Mouse (Mus musculus) left cerebral cortex, postnatal 4 days (tissue): ENCODE measurements around the gene Ccdc187. TPM values are rescaled to one million over a fixed set of nuclear protein-coding genes. Genes with fewer than 3 reads are reported as not detected.

ENCODE experiments used
- DNase-seq: peaks from one replicate; pipeline ENCODE4 v3.0.0-alpha.2; 2022
- intact Hi-C: fragments of 180-260 bp; cut with DNase I; formaldehyde crosslinking; loops from one replicate; pipeline ENCODE4 v1.15.1; 2025
- total RNA-seq, 2 experiments: library from RNA; stranded (reverse); gene quantifications; 2 replicates each; pipeline ENCODE4 v1.2.3; 2021

Gene Ccdc187
- total RNA-seq, 2 experiments from 2014 or later = 1.9 TPM

DNA sequence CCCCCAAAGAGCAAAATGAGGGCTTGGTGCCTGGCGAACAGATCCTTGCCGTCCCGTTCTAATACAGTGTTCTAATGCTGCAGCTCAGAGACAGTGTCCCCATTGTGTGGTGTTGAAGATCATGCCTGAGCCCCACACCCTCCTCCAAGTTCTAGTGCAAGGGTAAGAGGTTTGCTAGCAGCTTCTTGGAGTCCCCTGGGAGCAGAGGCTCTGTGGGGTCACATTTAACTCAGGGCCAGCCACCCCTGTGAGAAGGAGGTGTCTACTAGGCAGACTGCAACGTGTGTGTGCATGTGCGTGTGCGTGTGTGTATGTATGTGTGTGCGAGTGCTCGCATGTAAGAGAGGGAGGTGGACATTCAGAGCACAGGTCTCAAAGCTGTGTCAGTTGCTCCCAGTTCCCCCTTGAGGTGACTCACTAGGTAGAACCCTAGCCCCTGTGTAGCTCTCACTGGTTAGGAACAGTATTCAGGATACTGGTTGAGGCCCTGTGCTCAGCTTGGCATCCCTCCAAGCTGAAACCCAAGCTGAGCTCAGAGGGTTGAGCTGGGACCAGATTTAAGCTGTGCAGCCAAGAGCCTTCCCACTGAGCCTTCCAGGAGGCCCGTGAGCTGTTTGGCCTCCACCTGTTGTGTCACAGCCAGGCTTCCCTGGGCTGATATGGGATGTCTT lies 22.4 kb upstream of the Ccdc187 start:
- no peak for DNase-seq
- intact Hi-C loops = no loop called here

DNA sequence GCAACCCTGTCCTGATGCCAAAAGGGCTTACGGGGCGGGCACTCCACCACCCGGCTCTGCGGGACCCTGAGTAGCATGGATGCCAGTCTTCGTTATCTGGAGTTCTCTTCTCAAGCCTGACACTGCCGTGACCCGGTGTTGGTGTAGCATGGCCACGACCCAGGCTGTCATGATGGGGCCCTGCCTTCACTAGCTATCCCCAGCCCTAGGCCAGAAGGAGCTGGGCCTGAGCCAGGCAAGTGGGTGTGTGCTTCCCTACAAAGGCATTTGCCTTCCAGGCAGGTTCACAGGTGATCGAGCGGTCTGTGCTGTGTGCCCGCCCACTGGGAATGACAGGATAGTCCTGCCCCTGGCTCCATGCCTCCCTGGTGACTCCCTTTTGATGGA lies 21.6 kb upstream of the Ccdc187 start:
- intact Hi-C loops = no loop called here
- DNase-seq = peak; percentile 66

DNA sequence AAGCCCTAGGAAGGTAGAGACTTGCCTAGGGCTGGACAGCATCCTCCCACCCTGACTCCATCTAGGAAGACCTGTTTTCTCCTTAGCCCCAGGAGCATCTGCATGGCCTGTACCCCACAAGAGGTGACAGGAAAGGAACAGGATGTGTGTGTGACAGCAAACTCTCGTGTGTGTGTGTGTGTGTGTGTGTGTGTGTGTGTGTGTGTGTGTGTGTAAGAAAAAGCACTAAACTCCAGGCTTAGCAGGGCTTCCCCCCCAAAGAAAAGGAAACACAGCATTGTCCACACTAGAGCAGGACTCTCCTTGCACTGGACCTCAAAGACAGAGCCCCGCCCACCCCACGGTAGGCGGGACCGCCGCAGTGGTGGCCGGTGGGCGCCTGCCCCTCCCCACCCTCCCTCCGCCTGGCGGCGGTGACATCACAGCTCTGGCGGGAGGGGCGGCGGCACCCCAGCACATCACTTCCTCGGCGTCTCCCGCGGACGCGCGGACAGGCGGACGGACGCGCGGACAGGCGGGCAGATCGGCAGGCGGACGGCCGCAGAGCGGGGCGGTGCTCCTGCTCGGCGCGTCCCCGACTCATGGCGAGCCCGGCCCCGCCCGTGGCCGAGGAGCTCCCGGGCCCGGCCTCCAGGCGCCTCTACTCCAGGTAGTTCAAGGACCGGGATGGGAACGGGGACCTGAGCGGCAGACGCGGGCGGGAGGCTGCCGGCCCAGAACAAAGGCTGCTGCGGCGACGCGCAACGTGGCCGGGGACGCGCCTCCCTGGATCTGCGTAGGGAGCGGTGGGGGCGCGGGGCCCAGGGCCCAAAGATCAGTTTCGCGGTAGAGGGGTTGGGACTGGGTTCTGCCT lies 20.9 kb upstream of the Ccdc187 start, which contains the start of gene Gpsm1:
TSS of gene Gpsm1 (plus strand) at position 444 of the 853 bp plus-strand sequence.
- peak; percentile 93 for DNase-seq
- intact Hi-C loops = no loop called here

DNA sequence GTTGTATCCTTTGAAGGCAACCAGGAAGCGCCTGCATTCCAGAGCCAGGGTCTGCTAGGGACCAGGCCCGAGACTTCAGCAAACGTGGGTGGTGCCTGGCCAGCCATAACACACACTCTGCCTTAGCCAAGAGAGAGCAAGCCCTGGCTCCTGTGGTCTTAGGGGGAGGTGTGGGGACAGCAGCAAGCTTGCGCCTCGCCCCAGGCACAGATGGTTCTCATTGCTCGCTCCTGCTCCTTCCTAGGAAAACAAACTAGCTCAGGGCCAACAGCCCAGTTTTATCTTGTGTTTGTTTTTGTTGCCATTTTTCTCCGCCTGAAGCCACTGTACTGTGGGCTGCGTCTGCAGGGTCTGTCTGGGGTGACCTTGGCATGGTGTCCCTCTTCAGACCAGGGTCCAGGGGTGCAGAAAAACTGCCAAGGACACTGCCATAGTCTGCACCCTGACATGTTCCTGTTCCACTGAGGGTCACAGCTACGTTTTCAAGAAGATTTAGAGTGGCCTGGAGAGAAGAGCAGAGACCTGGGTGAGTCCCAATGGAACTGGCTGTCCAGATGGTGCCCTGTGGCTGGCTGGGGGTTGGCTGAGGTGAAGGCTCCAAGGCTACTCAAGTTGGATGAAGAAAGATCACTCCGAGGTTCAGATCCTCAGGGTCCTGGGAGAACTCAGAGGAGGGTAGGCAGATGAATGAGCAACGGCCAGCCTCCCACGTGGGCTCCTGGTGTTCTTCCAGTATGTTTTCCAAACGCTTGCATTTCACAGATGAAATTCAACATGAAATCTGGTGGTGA lies 20.1 kb upstream of the Ccdc187 start:
- intact Hi-C loops = no loop called here
- peak; percentile 85 for DNase-seq

DNA sequence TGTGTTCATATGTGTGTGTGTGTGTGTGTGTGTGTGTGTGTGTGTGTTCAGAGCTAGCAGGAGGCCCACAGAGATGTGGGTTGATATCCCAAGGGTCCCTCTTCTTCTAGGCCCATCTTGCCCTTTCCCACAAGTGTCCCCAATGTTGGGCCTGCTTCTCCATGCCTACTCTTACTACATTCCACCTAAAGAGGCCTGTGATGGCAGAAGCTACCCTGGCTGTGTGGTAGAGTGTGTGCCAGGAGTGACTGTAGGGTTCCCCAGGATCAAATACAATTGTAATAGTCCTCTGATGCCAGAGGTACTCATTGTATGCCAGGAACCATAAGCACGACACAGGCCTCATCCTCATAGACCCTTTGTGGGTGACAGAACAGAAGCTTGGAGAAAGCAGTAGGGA lies 19.0 kb upstream of the Ccdc187 start:
- intact Hi-C loops = no loop called here

DNA sequence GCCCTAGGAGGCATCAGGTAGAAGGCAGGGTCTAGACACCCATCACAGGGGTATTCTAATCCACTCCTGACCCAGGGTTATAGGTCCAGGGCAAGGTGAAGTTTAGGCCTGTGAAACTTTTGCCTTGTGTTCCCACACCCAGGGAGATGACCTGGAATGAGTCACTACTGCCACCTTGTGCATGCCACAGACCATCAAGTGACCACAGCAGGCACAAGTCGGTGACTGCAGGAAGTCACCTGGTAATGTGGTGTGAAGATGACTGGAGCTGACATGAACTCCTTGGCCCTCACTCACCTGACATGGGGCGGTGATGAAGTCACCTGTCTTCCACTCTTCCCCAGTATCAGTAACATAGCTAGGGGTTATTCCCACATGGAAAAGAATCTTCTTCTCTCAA lies 18.5 kb upstream of the Ccdc187 start:
- intact Hi-C loops = no loop called here
- DNase-seq = no peak

More for the DNA sequence above, 19.0 kb upstream of the Ccdc187 start:
- no peak for DNase-seq

DNA sequence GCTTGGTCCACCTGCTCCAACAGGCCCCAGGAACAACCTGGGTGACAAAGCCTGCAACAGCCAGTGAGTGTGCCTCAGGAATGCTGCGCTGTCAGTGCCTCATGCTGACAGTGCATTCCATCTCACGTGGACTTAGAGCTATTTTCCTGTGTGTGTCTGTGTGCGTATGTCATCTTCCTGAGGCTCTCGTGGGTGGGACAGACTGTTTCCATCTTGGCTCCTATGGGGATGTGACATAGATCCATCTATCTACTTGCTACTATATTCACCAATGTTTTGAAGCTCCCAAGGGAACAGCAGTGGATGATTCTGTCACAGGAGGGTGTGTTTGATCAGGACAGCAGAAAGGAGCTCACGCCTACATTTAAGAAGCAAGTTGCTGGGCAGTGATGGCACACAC lies 17.6 kb upstream of the Ccdc187 start:
- no peak for DNase-seq
- intact Hi-C loops = no loop called here

DNA sequence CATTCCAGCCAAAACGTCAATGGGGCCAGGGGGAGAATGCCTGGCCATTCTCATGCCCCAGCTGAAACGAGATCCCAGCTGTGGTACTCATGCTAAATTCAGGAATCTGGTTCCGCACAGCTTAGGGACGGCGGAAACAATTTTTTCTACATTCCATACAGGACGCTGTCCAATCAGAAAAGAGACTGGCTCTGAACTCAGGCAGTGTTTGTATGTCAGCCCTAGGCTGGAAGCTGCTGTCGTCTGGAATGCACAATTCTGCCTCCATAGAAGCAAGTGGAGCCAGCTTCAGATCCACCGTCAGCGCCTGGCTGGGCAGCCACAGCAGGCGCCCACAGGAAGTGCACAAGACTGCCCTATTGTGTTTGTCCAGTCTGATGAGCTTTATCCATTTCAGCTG lies 15.4 kb upstream of the Ccdc187 start:
- no peak for DNase-seq
- intact Hi-C loops = no loop called here

DNA sequence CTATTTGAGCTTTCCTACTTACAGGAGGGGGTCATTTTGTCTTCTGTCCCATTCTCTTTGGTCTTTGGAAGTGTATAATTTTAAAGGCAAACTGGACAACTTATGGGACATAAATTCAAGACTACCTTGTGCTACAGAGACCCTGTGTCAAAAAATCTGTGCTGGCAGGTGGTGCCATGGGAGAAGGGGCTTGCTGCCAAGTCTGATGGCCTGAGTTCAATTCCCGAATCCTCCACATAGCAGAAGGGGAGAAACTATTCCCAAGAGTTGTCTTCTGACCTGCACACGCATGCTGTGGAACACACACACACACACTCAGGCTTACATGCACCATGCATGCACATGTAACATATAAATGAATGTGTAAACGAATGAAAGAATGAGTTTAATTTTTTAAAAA lies 12.3 kb upstream of the Ccdc187 start:
- DNase-seq = no peak
- intact Hi-C loops = no loop called here

DNA sequence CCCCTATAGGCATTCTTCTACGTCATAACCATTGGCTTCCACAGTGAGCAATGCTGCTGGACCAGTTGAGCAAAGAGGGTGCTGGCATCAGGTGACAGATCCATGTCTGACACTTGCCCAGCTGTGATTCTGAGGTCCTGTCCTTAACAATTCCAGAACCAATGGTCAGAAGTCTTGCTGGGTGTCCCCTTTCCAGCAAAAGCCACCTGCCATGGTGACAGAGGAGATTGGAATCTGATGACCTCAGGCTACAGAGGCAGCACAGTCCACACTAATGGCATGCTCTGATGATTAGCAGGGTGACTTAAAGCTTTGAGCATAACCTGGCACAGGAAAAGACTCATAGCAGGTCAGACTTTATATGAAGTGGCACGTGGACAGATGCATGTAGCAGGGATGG lies 11.2 kb upstream of the Ccdc187 start:
- intact Hi-C loops = no loop called here
- DNase-seq = no peak

DNA sequence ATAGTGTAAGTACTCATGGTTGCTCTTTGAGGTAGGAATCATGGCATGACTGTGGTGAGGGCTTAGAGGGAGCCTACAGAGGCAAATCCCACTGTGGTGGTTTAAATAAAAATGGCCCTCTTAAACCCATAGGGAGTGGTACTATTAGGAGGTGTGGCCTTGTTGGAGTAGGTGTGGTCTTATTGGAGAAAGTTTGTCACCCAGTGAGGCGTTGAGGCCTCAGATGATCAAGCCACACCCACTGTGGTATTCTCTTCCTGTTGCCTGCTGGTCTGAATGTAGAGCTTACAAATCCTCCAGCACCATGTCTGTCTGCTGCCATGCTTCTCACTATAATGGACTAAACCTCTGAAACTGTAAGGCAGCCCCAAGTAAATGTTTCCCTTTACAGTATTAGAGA lies 10.4 kb upstream of the Ccdc187 start:
- intact Hi-C loops = no loop called here
- no peak for DNase-seq

DNA sequence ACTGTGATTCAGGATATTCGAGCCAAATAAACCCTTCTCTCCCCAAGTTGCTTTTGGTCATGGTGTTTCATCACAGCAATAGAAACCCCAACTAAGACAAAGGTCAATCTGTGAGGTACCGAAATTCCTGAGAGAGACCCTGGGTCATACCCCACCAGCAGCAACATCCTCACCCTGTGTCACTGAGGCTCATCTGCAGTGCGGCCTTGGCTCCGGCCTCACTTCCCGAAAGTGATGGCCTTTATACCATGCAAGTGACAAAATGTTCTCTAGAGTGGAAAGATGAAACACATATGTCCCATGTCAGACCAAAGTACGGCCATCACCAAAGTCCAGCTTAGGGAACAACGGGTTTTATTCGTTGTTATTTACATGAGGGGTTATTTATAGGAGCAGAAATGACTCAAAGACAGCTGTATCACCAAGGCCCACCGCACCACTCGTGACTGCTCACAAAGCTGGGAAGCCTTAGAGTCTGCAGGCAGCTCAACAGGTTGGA lies 7.7 kb upstream of the Ccdc187 start:
- DNase-seq = no peak
- intact Hi-C loops = no loop called here

DNA sequence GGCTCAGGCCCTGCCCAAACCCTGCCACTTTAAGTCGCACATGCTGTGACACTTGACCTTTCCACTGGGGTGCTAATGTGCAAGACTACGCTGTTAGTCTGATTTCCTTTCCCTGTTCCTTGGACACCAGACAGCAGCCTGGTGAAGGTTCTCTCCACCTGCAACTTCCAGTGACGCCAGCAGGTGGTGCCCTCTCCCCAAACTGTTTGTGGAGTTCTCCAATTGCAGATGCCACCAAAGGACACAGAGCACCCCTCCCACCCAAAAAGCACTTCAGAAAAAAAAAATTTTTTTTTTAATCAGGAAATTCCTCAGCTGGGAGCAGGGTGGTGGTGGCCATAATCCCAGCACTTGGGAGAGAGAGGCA lies 6.4 kb upstream of the Ccdc187 start:
- intact Hi-C loops = no loop called here
- peak; percentile 92 for DNase-seq

DNA sequence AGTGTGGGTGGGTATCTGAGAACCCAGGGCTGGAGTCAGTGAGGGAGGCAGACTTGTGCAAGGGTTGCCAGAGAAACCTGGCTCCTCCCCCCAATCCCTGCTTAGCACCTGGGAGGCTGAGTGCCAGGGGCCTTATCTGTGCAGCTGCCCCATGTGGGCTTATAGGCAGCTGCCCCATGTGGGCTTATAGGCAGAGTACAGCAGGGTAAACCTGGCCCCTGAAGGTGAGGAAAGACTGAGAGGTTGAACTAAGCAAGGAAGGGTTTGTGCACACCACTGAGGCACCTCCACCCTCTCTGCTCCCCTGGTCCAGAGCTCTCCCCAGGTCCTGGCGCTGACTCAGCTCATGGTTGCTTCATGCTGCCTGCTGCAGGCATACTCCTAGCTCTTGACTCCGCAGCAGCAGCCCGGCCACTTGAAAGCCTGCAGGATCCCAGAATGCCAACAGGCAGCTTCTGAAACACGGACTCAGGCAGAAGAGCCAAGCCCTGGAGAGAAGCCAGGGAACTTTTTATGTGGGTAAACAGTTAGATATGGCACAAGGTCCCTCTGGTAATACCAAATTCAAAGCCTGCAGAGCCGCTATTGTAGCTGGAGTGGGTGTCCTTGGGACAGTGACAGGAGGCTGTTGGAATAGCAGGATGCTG lies 5.9 kb upstream of the Ccdc187 start:
- peak; percentile 55 for DNase-seq
- intact Hi-C loops = no loop called here

DNA sequence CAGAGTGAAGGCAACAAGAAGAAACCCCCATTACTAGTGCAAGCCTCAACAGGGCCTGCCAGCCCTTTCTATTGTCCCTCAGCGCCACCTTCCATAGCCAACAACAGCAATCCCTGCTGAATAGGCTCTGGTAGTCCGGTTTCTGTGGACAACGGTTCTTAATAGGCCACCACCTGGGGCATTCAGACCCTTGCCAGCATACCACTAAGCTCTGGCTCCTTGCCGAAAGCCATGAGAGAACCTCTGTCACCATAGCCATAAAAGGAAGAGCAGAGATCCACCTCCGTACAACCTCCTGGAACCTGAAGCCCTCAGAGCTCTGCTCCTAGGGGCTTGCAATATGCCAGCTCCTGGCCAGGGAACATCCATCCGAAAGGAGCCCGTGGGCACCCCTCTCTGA lies 5.0 kb upstream of the Ccdc187 start:
- peak; percentile 79 for DNase-seq
- intact Hi-C loops = no loop called here

DNA sequence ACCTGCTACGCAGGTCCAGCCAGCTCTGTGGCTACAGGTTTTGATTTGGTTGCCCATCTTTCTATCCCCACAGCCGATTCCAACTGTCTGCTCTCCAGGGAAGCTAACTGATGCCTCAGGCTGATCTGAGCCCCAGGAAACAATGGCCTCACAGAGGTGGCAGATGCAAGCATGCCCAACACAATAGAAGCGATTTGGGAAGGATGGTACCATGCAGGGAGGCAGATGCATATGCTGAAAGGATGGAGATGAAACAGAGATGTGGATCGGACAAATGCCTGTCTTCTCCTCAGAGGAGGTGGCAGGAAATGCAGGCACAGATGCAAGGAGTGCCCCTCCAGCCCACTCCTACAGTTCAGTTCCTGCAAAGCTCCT lies 4.5 kb upstream of the Ccdc187 start:
- DNase-seq = no peak
- intact Hi-C loops = no loop called here

DNA sequence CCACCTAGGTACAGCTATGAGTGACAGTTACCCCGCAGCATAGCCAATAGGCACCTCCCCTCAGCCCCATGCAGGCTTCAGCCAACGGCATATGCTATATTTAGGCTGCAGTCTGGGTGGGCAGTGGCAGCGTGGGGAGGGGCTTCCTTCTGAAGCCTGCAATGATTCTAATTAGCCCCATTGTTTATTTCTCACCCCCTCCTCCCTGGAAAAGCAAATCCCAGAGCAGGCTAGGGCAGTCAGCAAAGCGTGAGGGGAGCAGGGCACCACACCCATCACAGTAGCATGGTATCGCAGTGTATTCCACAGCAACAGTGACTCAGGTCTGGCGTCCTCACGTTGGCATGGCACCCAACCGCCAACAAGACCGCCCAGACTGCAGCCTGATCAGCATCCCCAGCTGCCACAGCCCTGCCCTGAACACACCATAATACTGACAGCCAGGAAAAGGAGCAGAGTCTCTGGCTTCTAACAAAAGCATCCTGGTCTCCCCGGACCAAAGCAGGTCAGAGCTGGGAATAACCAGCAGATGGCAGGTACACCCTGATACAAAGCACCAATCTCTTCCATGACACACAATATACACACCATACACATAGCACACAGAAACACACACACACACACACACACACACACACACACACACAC lies 4.0 kb upstream of the Ccdc187 start:
- DNase-seq = peak; percentile 80
- intact Hi-C loops = no loop called here

DNA sequence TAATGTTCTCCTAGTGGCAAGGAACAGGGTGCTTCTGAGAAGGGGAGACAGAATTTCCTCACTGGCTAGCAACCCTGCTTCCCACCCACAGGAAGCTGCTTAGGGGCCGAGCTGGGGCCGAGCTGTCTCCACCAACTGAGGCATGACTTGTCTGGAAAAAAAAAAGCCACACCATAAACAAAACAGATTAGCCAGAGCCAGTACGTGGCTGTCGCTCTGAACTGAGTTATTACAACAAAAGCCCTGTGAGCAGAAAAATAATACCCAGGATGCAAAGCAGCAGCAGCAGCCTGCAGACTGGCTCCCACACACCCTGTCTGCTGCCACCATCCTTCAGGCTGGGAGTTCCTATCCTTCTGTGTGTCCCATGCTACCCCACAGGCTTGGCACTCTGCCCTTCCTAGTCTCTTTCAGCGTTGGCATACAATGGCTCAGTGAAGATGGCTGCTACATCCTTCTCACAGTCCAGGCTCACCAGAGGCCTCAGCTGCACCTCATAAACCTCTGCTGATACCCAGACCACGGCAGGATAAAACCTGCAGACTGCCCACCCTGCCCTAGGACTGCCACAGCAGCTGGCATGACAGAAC lies 2.3 kb upstream of the Ccdc187 start:
- intact Hi-C loops = no loop called here
- peak; percentile 83 for DNase-seq

DNA sequence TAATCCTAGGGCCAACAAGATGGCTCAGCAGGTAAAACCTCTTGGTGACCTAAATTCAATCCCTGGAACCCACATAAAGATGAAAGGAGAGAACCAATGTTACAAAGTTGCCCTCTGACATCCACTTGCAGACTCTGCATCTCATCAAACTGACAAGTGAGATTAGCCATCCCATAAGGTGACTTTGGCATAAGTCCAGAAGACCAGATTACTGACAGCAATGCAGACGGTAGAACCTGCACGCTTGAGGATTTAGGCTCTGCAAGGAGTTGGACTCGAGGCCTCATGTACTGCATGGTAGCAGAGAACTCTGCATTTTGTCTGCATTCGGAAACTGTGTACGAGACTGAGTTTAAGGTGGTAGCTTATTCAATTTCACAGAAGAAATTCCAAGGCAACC lies 4.2 kb downstream of the Ccdc187 start:
- DNase-seq = no peak
- intact Hi-C loops = no loop called here

DNA sequence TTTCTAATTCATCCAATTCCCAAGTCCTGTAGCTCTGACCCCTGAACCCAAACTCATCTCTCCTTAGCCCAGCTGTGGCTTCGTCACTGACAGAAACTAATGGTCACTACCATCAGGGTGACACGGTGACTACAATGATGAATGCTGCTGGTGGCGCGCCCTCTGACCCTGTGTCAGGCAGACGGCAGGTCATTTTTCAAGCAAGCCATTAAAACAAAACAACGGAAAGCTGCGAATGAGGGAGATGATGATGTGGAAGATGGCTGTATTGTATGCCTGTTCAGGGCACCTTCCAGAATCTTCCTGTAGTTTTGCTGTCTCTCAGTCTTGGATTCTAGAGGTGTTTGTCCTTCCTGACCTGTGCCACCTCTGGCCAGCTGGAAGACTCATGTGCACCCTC lies 8.0 kb downstream of the Ccdc187 start:
- intact Hi-C loops = no loop called here
- DNase-seq = no peak
